Mouse (Mus musculus): ENCODE results near the gene Mmgt1. TPM values are rescaled to one million over a fixed set of nuclear protein-coding genes. Genes with fewer than 3 reads are reported as not detected.

Mmgt1 gene
- polyA plus RNA-seq, 1 experiment from 2014 or later: 25.6 TPM

DNA sequence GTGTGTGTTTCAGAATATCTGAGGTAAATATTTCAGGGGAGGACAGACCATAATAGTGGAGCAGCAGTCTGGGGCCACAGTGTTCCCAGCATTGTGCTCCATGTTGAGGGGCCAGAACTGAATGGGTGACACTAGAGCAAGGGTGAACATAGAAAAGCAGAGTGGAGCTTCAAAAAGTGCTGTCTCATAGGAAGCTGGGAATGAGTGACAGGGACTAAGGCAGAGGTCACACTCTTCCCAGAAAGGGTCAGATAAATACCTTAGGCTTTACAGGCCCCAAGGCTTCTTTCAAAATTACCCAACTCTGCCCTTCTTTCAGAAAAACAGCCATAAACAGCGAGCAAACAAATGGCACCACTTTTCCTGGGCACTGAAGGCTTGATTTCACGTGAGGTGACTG, 8.7 kb upstream of the Mmgt1 start:
- Histone ChIP-seq H3K36me3 (ENCODE audit: control insufficient read depth, insufficient read depth, low read length) (no peaks in the 10 kb centered on the region), H3K4me3 (ENCODE audit: low read depth, low read length) (no peak overlapping the region), H3K9me3 (ENCODE audit: control insufficient read depth, low read length) (no peaks in the 10 kb centered on the region), H3K4me2 (ENCODE audit: low read depth, low read length) (no peak overlapping the region), H3K27ac (replicated peaks; ENCODE audit: low read depth, low read length) (no peak overlapping the region), H3K9ac (ENCODE audit: low read depth, low read length) (no peak overlapping the region), H3K27me3 (replicated peaks; ENCODE audit: control insufficient read depth, insufficient read depth, low read length) (no peaks in the 10 kb centered on the region), H3K4me1 (ENCODE audit: control insufficient read depth, insufficient read depth, low read length) (no peaks in the 10 kb centered on the region)
- 48% methylated on average over 2 of the region's 2 CpGs for WGBS
- no peak for DNase-seq (ENCODE audit: low spot score)
- ATAC-seq (ENCODE audit: low read depth): no peak

DNA sequence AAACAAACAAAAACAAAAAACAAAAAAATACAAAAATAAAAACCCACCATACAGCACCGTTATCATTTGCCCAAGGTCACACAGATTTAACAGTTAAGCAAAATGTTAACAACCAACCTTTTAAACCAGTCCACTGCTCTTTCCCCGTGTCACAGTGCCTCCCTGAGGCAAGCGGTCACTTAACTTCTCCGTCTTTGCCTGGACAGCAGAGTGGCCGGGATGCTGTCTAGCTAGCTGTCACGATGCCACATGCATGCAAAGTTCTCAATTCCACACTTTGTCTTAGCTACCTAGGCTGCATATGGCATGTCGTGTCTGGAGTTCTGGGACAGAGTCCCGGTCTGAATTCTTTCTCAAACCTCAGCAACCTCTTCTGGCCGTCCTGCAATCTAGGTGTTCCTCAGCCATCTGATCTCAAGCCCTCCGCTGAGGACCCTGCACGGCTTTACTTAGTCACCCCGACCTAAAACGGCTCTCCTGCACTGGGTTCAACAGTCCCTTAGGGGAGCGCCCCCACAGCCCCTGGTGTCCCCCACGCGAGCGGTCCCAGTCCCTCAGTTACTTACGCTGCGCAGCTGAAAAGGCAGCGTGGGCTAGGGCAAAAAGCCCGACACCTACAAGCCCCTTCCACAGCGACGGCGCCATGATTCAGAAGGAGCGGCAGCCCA, 516 bp downstream of the Mmgt1 start:
- peak; percentile 51 for ATAC-seq (ENCODE audit: low read depth)
- no peaks in the 10 kb centered on the region for H3K36me3 ChIP-seq (ENCODE audit: control insufficient read depth, insufficient read depth, low read length)
- H3K27me3 ChIP-seq (replicated peaks; ENCODE audit: control insufficient read depth, insufficient read depth, low read length): no peaks in the 10 kb centered on the region
- no peaks in the 10 kb centered on the region for H3K9me3 ChIP-seq (ENCODE audit: control insufficient read depth, low read length)
- peak overlapping the region; percentile 60 for H3K4me2 ChIP-seq (ENCODE audit: low read depth, low read length)
- 21% methylated on average over 25 of the region's 25 CpGs for WGBS
- no peaks in the 10 kb centered on the region; the same call in 1 of the 2 replicates for H3K4me1 ChIP-seq (ENCODE audit: control insufficient read depth, insufficient read depth, low read length)
- H3K27ac ChIP-seq (replicated peaks; ENCODE audit: low read depth, low read length): peak overlapping the region; percentile 77
- peak overlapping the region; percentile 64 for H3K4me3 ChIP-seq (ENCODE audit: low read depth, low read length)
- H3K9ac ChIP-seq (ENCODE audit: low read depth, low read length): peak overlapping the region; percentile 83
- DNase-seq (ENCODE audit: low spot score): peak; percentile 3

- ATAC-seq (ENCODE audit: low read depth) (no peak), DNase-seq (ENCODE audit: low spot score) (no peak)
- Histone ChIP-seq H3K4me3 (ENCODE audit: low read depth, low read length) (no peak overlapping the region), H3K27me3 (replicated peaks; ENCODE audit: control insufficient read depth, insufficient read depth, low read length) (no peaks in the 10 kb centered on the region), H3K27ac (replicated peaks; ENCODE audit: low read depth, low read length) (no peak overlapping the region), H3K4me2 (ENCODE audit: low read depth, low read length) (no peak overlapping the region), H3K9me3 (ENCODE audit: control insufficient read depth, low read length) (no peaks in the 10 kb centered on the region), H3K4me1 (ENCODE audit: control insufficient read depth, insufficient read depth, low read length) (no peaks in the 10 kb centered on the region), H3K9ac (ENCODE audit: low read depth, low read length) (no peak overlapping the region), H3K36me3 (ENCODE audit: control insufficient read depth, insufficient read depth, low read length) (no peaks in the 10 kb centered on the region)
- 71% methylated on average over 2 of the region's 2 CpGs for WGBS
These were observed 19.7 kb downstream of the Mmgt1 start for GRCm38 (mm10) chrX:56578200-56578599.

DNA sequence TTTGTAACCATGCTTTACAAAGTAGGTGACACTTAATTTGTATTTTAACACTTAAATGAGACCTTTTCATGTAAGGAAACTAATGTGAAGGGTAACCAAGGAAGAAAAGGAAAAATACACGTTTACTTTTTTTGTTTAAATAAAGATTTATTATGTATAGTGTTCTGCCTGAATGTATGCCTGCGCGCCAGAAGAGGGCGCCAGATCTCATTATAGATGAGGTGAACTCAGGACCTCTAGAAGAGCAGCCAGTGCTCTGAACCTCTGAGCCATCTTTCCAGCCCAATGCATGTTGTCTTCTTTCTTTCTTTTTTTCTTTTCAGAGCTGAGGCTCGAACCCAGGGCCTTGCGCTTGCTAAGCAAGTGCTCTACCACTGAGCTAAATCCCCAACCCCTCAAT, 25.4 kb downstream of the Mmgt1 start:
- no peak overlapping the region for H3K4me2 ChIP-seq (ENCODE audit: low read depth, low read length)
- no peak overlapping the region for H3K4me3 ChIP-seq (ENCODE audit: low read depth, low read length)
- DNase-seq (ENCODE audit: low spot score) (no peak), ATAC-seq (ENCODE audit: low read depth) (no peak)
- H3K4me1 ChIP-seq (ENCODE audit: control insufficient read depth, insufficient read depth, low read length): no peaks in the 10 kb centered on the region
- H3K36me3 ChIP-seq (ENCODE audit: control insufficient read depth, insufficient read depth, low read length): no peaks in the 10 kb centered on the region
- H3K27ac ChIP-seq (replicated peaks; ENCODE audit: low read depth, low read length): no peak overlapping the region
- no peaks in the 10 kb centered on the region for H3K27me3 ChIP-seq (replicated peaks; ENCODE audit: control insufficient read depth, insufficient read depth, low read length)
- no peak overlapping the region for H3K9ac ChIP-seq (ENCODE audit: low read depth, low read length)
- no peaks in the 10 kb centered on the region for H3K9me3 ChIP-seq (ENCODE audit: control insufficient read depth, low read length)
- 21% methylated on average over 6 of the region's 6 CpGs for WGBS

GRCm38 (mm10) chrX:56553584-56553983, 44.3 kb downstream of the Mmgt1 start:
- ATAC-seq (ENCODE audit: low read depth): no peak
- Histone ChIP-seq H3K27me3 (replicated peaks; ENCODE audit: control insufficient read depth, insufficient read depth, low read length) (no peaks in the 10 kb centered on the region), H3K27ac (replicated peaks; ENCODE audit: low read depth, low read length) (no peak overlapping the region), H3K9me3 (ENCODE audit: control insufficient read depth, low read length) (no peaks in the 10 kb centered on the region), H3K4me3 (ENCODE audit: low read depth, low read length) (no peak overlapping the region), H3K4me1 (ENCODE audit: control insufficient read depth, insufficient read depth, low read length) (no peaks in the 10 kb centered on the region), H3K9ac (ENCODE audit: low read depth, low read length) (no peak overlapping the region), H3K36me3 (ENCODE audit: control insufficient read depth, insufficient read depth, low read length) (no peaks in the 10 kb centered on the region), H3K4me2 (ENCODE audit: low read depth, low read length) (no peak overlapping the region)
- 73% methylated on average over 3 of the region's 3 CpGs for WGBS
- DNase-seq (ENCODE audit: low spot score): no peak

GRCm38 (mm10) chrX:56549506-56549905, 48.4 kb downstream of the Mmgt1 start, which contains the start of gene Gm648:
Gm648 (minus strand) TSS chrX:56549606.
- Histone ChIP-seq H3K4me3 (ENCODE audit: low read depth, low read length) (no peak within 1 kb of the TSS), H3K27ac (replicated peaks; ENCODE audit: low read depth, low read length) (no peak within 1 kb of the TSS), H3K36me3 (ENCODE audit: control insufficient read depth, insufficient read depth, low read length) (no peaks in the 10 kb centered on the region), H3K27me3 (replicated peaks; ENCODE audit: control insufficient read depth, insufficient read depth, low read length) (no peaks in the 10 kb centered on the region), H3K4me1 (ENCODE audit: control insufficient read depth, insufficient read depth, low read length) (no peaks in the 10 kb centered on the region), H3K9ac (ENCODE audit: low read depth, low read length) (no peak within 1 kb of the TSS), H3K9me3 (ENCODE audit: control insufficient read depth, low read length) (no peaks in the 10 kb centered on the region), H3K4me2 (ENCODE audit: low read depth, low read length) (no peak within 1 kb of the TSS)
- ATAC-seq (ENCODE audit: low read depth): no peak
- DNase-seq (ENCODE audit: low spot score): no peak
- 80% methylated on average over 7 of the region's 7 CpGs for WGBS

GRCm38 (mm10) chrX:56537162-56537561, 60.7 kb downstream of the Mmgt1 start:
- Histone ChIP-seq H3K27me3 (replicated peaks; ENCODE audit: control insufficient read depth, insufficient read depth, low read length) (no peaks in the 10 kb centered on the region), H3K4me2 (ENCODE audit: low read depth, low read length) (no peak overlapping the region), H3K9me3 (ENCODE audit: control insufficient read depth, low read length) (no peaks in the 10 kb centered on the region), H3K4me3 (ENCODE audit: low read depth, low read length) (no peak overlapping the region), H3K36me3 (ENCODE audit: control insufficient read depth, insufficient read depth, low read length) (no peaks in the 10 kb centered on the region), H3K4me1 (ENCODE audit: control insufficient read depth, insufficient read depth, low read length) (no peaks in the 10 kb centered on the region), H3K27ac (replicated peaks; ENCODE audit: low read depth, low read length) (no peak overlapping the region), H3K9ac (ENCODE audit: low read depth, low read length) (no peak overlapping the region)
- WGBS: 49% methylated on average over 4 of the region's 4 CpGs
- DNase-seq (ENCODE audit: low spot score): peak; percentile 29
- ATAC-seq (ENCODE audit: low read depth): no peak

Small RNA genes within 50 kb of the gene (microRNA-seq; reads per million reads assigned to microRNA genes)
- gene Mir5116 (ENCODE audit: borderline number of aligned reads): not detected

Other genes with a start within 250 kb of the Mmgt1 start
- gene Smim10l2a, start 223.5 kb downstream of the Mmgt1 start, polyA plus RNA-seq (2014; fragmentation: Nextera tagmentation; extraction: Ambion mirVana): 3.3 and 4.0 TPM in 2 replicates
- 3.5 and 4.3 TPM in 2 replicates for gene Gm2174, start 150.1 kb downstream of the Mmgt1 start, polyA plus RNA-seq (2014; fragmentation: Nextera tagmentation; extraction: Ambion mirVana)
- 28.0 and 30.9 TPM in 2 replicates for gene Ints6l, start 143.2 kb downstream of the Mmgt1 start, polyA plus RNA-seq (2014; fragmentation: Nextera tagmentation; extraction: Ambion mirVana)
- gene Gm10477, start 73.3 kb downstream of the Mmgt1 start, polyA plus RNA-seq (2014; fragmentation: Nextera tagmentation; extraction: Ambion mirVana): not detected in 2 replicates
- not detected in 2 replicates for gene Gm648, start 48.5 kb downstream of the Mmgt1 start, polyA plus RNA-seq (2014; fragmentation: Nextera tagmentation; extraction: Ambion mirVana)
- gene Slc9a6, start 11.7 kb upstream of the Mmgt1 start, polyA plus RNA-seq (2014; fragmentation: Nextera tagmentation; extraction: Ambion mirVana): 11.8 and 14.8 TPM in 2 replicates
- 291 and 452 TPM in 2 replicates for gene Fhl1, start 133.7 kb upstream of the Mmgt1 start, polyA plus RNA-seq (2014; fragmentation: Nextera tagmentation; extraction: Ambion mirVana)
- gene Map7d3, start 224.3 kb upstream of the Mmgt1 start, polyA plus RNA-seq (2014; fragmentation: Nextera tagmentation; extraction: Ambion mirVana): 3.4 and 3.8 TPM in 2 replicates

All from embryonic facial prominence, embryonic 14.5 days (tissue).